Mouse (Mus musculus): ENCODE measurements around the gene Slc9c1.

- TF ChIP-seq CTCF (IDR thresholded peaks at IDR 0.05; ENCODE audit: insufficient read depth, low read depth, low read length): no peak
- TF ChIP-seq POLR2A (IDR thresholded peaks at IDR 0.05; ENCODE audit: insufficient read depth, low read depth, low read length): no peak
These were observed 9.2 kb downstream of the Slc9c1 start for GRCm38 (mm10) chr16:45544341-45544740.

All from olfactory bulb, adult 2 months (tissue).